Mouse (Mus musculus) thymus, adult 18-20 months (tissue): Measurements from ENCODE around the gene Sufu.

Source experiments
- DNase-seq, 2 experiments: peaks; one replicate each; pipeline ENCODE4 v3.0.0; 2022; ENCODE audit warnings: mixed read lengths in 2 of 2

The Sufu gene

DNA sequence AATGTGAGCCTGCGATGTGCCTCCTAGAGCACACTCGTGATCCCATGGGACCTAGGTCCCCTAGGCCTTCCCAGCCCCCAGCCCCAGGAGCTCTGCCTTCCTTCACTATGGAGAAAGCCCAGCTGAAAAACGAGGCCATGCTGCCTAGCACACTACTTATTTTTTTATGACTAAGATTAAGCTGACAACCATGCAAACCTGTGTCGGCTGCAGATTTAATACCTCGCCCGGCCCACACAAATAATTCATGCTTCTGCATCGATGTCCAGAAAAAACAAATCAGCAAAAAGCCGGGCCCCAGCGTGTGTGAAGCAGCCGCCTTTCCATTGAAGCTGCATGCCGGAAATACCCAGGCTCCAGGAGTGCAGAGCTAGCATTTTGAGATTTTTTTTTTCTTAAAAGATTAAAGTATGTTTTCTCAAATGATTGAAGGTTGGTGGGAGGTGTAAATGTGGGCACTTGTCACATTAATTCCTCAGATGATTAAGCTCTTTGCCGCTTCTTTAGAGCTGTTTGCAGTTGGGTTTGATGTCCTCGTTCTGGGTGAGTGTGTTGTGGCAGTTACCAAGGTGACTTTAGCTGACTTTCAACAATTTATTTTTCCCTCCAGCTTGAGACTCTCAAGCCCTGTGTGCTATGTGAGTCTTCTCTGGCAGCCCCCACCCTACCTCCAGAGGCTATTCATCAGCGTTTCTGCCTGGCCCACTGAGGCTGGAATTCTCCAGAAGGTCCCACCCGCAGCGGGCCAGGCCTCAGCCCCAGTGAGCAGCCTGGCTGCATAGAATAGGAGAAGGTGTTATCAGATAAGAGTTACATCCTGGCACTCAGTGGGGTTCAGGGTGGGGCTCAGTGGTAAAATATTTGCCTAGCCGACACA is 73.9 kb downstream of the Sufu start:
- DNase-seq = no peak

- no peak for DNase-seq
Observed at GRCm38 (mm10) chr19:46471324-46472093, 74.8 kb downstream of the Sufu start.

- no peak for DNase-seq
Observed at GRCm38 (mm10) chr19:46477432-46477845, 80.7 kb downstream of the Sufu start.

- no peak for DNase-seq
Observed at GRCm38 (mm10) chr19:46478242-46478641, 81.5 kb downstream of the Sufu start.

DNA sequence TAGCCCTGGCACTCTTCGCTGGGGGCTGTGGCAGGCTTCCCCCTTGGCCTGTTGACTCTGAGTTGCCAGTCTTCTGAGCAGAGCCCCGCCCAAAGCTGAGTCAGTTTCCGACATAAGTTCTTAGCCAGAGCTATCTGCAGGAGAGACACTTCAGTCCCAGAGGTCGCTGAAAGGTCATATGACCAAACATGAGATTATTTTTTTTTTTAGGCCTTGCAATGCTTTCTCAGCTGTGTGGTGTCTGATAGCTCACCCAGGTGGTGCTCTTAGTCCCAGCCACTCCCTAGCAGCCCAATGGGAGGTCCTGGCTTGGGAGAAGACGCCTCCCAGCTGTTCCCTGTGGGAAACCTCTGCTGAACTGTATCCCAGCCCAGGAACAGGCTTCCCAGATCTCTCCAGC is 82.1 kb downstream of the Sufu start:
- no peak for DNase-seq

DNA sequence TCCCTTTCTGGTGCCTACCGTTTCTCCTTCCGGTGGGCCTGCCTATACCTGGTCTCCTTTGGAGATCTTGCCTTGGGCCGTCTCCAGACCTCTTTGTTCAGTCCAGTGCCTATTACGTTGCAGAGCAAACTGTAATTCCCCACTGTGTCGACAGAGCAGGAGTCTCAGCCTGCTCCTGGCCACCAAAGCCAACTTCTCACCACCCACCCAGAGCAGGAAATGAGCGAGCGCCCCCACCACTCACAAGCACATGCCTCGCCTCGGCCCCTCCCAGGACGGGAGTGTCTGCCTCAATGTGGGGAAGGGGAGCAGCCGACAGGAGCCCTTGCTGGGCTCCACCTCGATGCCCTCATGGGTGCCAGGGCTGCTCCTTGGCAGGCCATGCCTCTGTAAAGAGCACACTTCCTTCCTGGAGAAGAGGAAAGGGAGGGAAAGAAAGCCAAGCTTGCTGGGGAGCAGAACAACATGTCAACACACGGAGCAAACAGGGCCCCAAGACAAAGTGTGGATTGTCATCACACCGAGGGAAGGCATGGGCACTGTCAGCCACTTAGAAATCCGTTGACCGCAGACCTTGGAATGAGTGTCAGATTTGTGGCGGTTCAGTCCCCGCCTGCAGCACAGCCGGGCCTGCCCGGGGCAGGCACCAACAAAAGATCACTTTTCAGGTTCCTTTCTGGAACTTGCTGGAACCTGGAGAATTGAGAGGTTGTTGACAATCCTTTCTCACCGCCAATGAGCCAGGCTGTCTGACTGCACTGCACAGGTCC is 82.8 kb downstream of the Sufu start:
- DNase-seq = peak in 1 of 2 experiments; percentile 37

- no peak for DNase-seq
Observed at GRCm38 (mm10) chr19:46480624-46481345, 84.1 kb downstream of the Sufu start.

GRCm38 (mm10) chr19:46481352-46481751 is 84.7 kb downstream of the Sufu start:
- no peak for DNase-seq

DNA sequence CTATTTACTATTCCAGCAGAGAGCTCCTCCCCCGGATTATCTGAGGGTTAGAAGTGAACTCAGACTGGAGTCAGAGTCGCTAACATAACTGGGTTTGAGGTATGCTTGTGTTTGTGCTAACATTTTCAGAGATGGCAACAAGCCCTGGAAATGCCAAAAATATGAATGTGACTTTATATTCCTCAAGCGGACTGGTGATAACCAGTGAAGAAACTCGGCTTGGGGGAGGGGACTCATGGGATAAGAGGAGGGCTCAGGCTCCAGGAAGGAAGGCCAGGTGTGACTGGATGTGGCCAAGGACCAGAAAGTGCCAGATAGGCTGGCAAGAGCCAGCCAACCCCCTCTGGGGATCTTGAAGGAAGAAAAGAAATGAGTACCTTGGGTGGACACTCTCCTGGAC is 85.1 kb downstream of the Sufu start:
- no peak for DNase-seq

DNA sequence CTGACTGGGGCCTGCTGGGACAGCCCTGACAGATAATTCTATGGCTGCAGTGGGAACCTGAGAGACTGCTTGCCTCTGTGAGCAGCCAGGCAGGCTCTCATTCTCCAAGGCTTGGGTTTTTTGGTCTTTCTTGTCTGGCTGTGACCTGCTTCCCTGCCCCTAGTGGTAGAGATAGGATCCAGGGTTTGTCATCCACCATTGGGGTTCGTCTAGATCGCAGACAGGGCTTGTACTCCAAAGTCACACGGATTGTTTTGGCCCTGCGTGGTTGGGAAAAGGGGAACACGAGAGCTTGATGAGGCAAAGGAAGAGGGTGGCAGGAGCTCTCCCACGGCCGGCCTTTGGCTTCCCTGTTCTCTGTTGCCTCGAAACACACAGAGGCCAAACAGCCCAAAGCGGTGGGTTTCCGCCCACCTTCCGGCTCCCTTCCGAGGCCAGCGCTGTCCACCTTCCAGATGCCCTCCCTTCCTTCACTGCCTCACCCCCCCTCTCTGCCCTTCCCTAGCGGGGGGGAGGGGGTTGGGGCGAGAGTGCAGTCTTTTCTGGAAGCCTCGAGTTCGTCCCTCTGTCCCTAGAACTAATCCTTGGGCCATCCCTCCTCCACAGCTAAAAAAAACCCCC is 86.3 kb downstream of the Sufu start:
- no peak for DNase-seq

DNA sequence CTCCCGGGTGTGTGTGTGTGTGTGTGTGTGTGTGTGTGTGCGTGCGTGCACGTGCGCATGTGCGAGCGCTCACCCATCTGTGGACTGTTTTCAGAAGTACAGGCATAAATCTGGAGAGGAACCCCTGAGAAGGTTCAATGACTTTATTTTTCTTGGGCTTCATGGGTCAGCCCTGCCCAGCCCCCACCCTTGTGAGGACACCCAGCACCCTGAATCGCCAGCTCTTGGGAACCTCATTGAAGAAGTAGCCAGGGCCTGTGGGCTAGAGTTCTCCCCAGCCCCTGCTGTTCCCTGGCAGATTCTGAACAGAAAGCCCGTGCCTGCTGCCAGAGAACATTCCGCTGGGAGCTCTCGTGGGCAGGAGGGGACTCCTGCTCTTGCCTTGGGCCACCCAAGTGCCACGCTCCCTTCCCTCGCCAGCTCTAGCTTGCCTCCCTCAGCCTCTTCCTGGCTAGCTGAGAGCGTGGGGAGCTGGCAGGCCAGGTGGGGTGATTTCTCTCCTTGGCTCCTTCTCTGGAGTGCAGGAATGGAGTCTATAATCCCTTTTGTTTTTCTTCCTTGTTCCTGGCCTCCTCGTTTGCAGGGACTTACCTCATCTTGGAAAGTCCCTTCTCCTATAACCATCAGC is 87.1 kb downstream of the Sufu start:
- no peak for DNase-seq

GRCm38 (mm10) chr19:46484518-46484917 is 87.8 kb downstream of the Sufu start:
- no peak for DNase-seq

DNA sequence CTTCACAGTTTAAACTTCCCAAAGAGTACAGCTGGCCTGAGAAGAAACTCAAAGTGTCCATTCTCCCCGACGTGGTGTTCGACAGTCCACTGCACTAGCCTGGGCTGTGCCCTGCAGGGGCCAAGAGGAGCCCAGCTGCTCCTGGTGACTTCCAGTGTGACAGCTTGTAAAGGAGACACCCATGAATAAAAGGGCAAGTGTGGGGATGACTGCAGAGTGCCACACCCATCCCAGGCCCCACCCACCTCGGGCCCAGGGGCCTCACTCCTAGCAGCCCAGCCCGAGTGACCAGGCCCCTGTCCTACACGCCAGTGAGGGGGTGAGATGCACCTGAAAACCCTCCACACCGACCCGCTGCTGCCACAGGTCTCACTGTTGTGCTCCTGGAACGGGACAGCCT is 89.2 kb downstream of the Sufu start:
- DNase-seq = no peak

DNA sequence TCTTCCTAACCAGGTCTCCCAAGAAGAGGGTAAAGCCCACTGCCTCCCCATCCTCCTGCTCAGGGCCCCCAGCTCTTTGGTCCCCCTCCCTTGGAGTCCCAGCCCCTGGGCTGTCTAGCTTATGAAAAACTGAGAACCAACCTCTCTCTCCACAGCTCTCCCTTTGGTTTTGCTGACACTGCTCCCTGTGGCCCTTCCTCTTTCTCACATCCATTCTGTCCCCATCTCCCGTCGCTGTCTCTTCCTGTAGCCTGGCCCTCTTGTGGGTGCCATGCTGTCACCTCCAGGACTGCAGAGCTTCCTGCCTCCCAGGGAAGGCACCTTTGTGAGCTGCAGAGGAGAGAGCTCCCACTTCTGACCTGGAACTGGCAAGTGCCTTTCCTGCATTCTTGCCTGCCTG is 90.0 kb downstream of the Sufu start:
- DNase-seq = no peak

GRCm38 (mm10) chr19:46489448-46489847 is 92.8 kb downstream of the Sufu start:
- no peak for DNase-seq

- DNase-seq = no peak
Observed at GRCm38 (mm10) chr19:46490634-46491033, 93.9 kb downstream of the Sufu start.

- DNase-seq = no peak
Observed at GRCm38 (mm10) chr19:46495136-46495535, 98.4 kb downstream of the Sufu start.

- no peak for DNase-seq
Observed at GRCm38 (mm10) chr19:46497230-46497629, 100.5 kb downstream of the Sufu start.

DNA sequence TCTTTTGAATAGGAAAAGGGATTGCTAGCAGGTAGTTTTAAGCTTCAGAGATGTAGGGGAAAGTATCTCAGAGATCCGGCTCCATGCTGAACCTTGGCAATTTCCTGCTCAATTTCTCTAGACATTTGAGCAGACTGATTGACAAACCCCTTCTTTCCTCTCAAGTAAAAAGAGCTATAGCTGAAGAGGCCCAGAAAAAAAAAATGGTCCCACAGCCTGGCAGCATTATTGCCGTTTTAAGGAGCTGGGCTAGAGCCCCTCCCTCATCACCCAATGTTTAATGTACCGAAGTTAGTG is 102.8 kb downstream of the Sufu start:
- DNase-seq = no peak

DNA sequence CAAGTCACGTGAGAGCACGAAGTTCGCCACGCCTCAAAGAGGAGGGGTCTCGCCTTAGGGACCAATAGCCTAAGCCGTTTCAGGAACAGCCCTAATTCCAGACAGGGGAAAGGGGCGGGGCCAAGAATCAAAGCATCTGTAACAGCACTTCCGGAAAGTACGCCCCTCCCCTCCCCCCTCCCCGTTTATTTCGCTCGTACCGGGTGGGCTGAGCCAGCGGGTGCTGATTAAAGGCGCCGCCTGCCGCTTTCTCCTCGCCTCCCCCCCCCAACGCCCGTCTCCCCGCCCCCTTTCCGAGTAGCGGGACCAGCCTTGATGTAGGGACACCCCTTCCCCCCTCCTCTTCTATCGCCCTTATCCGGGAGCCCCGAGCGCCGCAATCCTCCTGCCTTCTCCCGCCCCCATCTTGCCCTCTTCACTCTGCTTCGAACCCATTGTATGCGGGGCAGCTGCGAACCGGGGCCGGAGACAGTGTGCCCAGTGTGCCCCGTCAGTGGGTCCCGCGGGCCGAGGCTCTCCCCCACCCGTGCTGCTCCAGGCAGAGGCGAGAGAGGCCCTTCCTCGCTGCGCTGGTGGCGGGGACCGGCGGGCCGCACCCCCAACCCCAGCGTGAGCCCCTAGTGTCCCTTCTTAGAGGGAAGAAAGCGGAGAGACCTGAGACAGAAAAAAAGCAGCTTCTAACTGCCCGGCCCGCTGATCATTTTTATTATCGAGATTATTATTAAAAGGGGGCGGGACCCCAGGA is 103.3 kb downstream of the Sufu start:
- peak; percentile 94 to 99 for DNase-seq
